Mouse (Mus musculus): ENCODE results near the gene Irf7. TPM values are rescaled to one million over a fixed set of nuclear protein-coding genes. Genes with fewer than 3 reads are reported as not detected.
"Not testable (repeated sequence)": the region's sequence is repeated elsewhere in the genome, so short reads cannot be mapped to it uniquely, and the experiment has no call there.

Gene Irf7
- total RNA-seq, 2 experiments from 2014 or later = 1.3 to 1.4 TPM

- no peak for DNase-seq
These were observed 9.1 kb upstream of the Irf7 start for GRCm38 (mm10) chr7:141275356-141275755.

- no peak for DNase-seq
These were observed 4.3 kb upstream of the Irf7 start for GRCm38 (mm10) chr7:141270631-141271030.

GRCm38 (mm10) chr7:141269273-141269545 is 2.9 kb upstream of the Irf7 start:
- DNase-seq = no peak

DNA sequence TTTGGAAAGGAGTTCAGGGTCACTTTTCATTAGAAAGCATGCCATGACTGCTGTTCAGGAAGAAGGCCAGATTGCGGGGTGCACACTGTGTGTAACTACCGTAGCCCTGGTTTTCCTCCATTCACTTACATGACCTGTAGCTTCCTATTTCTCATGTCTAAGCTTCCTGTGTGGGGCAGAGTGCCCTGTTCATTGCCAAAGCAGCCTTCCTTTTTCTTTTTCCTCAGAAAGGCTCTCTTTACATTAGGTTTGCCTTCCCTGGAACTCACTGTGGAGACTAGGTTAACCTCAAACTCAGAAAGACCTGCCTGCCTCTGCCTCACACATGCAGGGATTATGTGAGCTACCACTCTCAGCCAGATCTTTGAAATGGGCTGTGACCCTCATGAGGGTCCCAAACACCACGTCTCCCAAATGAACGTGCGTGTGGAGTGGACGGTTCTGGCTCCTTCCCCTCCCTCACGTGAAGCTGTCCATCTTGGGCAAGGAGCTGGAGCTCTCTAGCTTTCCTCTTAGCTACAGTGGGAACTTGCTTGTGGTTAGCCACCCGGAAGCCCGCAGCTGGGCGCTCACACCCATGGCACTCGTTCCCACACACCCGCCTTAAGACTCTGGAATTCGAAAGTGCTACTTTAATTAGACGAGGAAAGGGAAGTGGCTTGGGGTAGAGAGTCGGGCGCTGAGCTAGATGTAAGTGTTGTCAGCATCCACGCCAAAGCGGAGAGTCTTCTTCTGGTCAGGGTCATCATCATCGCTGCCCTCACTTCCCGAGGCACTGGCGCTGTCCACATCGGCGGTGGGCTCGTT is 2.4 kb upstream of the Irf7 start:
- DNase-seq = peak; percentile 10

DNA sequence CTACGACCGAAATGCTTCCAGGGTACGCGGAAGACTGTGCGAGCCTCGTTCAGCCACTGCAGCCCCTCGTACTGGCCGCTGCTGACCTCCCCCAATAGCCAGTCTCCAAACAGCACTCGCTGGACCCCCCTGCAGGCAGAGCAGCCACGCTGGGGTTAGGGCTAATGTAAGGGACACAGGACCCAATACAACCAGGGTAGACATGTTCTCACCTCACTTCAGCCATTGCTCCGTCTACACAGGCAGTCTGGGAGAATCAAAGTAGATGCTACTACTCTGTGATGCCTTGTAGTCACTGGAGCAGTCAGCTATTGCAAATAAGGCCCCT is 906 bp downstream of the Irf7 start:
- no peak for DNase-seq

- peak; percentile 55 for DNase-seq
These were observed 1.4 kb downstream of the Irf7 start for GRCm38 (mm10) chr7:141264761-141265410.

GRCm38 (mm10) chr7:141264041-141264700 is 2.1 kb downstream of the Irf7 start:
- no peak for DNase-seq

DNA sequence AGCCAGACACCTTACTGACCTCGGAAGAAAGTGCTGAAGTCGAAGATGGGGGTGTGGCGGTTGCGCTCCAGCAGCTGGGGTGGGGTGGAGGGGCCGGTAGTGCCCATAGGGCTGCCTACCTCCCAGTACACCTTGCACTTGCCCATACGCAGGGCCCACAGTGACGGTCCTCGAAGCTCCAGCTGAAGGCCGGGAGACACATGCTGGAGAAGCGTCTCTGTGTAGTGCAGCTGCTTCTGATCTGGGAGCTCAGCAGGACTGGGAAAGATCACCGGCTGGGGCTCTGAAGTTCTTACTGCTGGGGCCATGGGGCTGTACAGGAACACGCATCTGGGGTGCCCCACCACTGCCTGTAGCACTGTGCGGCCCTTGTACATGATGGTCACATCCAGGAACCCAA is 2.6 kb downstream of the Irf7 start:
- peak; percentile 8 for DNase-seq

- no peak for DNase-seq
These were observed 4.8 kb downstream of the Irf7 start for GRCm38 (mm10) chr7:141261480-141261879.

GRCm38 (mm10) chr7:141256159-141256558 is 10.1 kb downstream of the Irf7 start:
- no peak for DNase-seq

DNA sequence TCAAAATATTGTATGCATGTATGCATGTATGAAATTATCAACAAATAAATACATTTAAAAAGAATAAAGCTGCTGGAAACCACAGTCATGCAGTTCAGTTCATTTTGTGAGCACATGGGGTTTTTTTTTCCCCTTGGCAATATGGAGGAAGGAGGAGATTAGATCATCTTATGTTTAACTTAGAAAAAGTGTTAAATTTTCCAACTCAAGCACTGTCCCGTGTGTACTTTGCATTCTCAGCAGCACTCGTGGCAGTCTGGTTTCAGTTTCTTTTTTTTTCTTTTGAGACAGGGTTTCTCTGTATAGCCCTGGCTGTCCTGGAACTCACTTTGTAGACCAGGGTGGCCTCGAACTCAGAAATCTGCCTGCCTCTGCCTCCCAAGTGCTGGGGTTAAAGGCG is 15.8 kb downstream of the Irf7 start:
- not testable (repeated sequence) for DNase-seq

GRCm38 (mm10) chr7:141231551-141231950 is 34.7 kb downstream of the Irf7 start:
- DNase-seq = no peak

GRCm38 (mm10) chr7:141231111-141231510 is 35.2 kb downstream of the Irf7 start:
- no peak for DNase-seq

GRCm38 (mm10) chr7:141230570-141230969 is 35.7 kb downstream of the Irf7 start:
- DNase-seq = no peak

DNA sequence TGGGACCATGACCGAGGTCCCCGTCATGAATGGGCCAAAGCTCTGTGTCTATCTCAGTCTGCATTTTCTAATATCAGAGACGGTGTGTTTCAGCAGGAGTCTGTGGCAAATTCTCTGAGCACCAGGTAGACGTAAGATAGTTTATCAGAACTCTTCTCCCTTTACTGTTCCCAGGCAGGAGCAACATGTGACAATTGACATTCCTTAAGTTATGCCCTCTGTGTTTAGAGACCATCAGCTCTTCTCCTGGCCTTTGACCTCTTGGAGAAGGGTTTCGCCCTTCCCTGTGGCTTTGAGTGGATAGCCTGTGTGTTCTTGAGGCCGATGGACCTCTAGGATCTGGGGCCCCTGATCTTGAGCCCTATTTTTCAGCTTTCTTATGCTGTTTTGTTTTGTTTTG is 36.6 kb downstream of the Irf7 start:
- no peak for DNase-seq

GRCm38 (mm10) chr7:141228279-141229067 is 37.8 kb downstream of the Irf7 start, which contains the start of gene Phrf1:
Gene Phrf1, plus strand, starts transcription at chr7:141228784.
- DNase-seq = peak; percentile 97

- DNase-seq = no peak
These were observed 38.5 kb downstream of the Irf7 start for GRCm38 (mm10) chr7:141227796-141228195.

- DNase-seq = no peak
These were observed 39.7 kb downstream of the Irf7 start for GRCm38 (mm10) chr7:141226535-141226934.

DNA sequence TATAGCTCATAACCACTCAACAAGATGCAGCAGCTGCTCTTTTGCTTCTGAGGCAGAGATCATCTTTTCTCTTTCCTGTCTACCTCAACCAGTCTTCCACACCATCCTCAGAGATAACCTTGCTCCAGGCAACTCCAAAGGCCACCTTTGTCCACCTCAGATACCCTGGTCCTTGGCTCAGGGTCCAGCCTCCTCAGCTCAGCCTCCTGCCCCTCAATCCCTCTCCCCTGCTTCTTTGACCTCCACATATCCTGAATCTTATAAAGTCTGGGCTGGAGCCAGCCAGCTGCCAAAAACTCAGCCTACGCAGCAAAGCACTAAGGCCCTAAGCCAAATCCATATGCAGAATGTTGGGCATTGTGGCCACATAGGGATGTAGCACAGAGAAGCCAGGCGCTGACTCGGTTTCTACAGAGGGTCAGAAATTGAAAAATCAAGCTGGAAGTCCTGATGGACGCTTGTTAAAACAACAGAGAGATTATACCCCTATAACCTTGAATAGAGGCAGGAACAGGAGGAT is 43.5 kb downstream of the Irf7 start:
- DNase-seq = no peak

- no peak for DNase-seq
These were observed 44.2 kb downstream of the Irf7 start for GRCm38 (mm10) chr7:141222126-141222467.

- peak; percentile 98 for DNase-seq
These were observed 44.8 kb downstream of the Irf7 start for GRCm38 (mm10) chr7:141221249-141222125.

GRCm38 (mm10) chr7:141220377-141220776 is 45.9 kb downstream of the Irf7 start:
- no peak for DNase-seq
